Mouse (Mus musculus) kidney, embryonic 16.5 days (tissue): Measurements from ENCODE around the gene Prpf18. TPM values are rescaled to one million over a fixed set of nuclear protein-coding genes. Genes with fewer than 3 reads are reported as not detected.

ENCODE experiments used
- polyA plus RNA-seq: library from polyadenylated mRNA; unstranded; fragments of >200 nt; fragmentation: Nextera tagmentation; extraction: Ambion mirVana; gene quantifications from 2 replicates; pipeline ENCODE4 v1.2.1, GENCODE M21; 2015

The Prpf18 gene
- polyA plus RNA-seq, 1 experiment from 2014 or later: 40.1 TPM

Other genes with a start within 250 kb of the Prpf18 start
- 6.2 and 6.4 TPM in 2 replicates for gene Bend7, start 65.7 kb upstream of the Prpf18 start, polyA plus RNA-seq
- gene Sephs1, start 229.5 kb upstream of the Prpf18 start, polyA plus RNA-seq: 81.0 and 82.4 TPM in 2 replicates